Mouse (Mus musculus): ENCODE data around the gene Zswim4. TPM values are rescaled to one million over a fixed set of nuclear protein-coding genes. Genes with fewer than 3 reads are reported as not detected.

Gene Zswim4
- total RNA-seq, 2 experiments from 2014 or later = 36.4 to 56.0 TPM

GRCm38 (mm10) chr8:84233055-84233454 lies 3.8 kb downstream of the Zswim4 start:
- DNase-seq (ENCODE audit: low spot score in 2 of 2) = peak in 1 of 2 experiments; percentile 36

GRCm38 (mm10) chr8:84230735-84231134 lies 6.1 kb downstream of the Zswim4 start:
- no peak for DNase-seq (ENCODE audit: low spot score in 2 of 2)

- no peak for DNase-seq (ENCODE audit: low spot score in 2 of 2)
These were observed 13.4 kb downstream of the Zswim4 start for GRCm38 (mm10) chr8:84223322-84224029.

GRCm38 (mm10) chr8:84222566-84223165 lies 14.2 kb downstream of the Zswim4 start:
- DNase-seq (ENCODE audit: low spot score in 2 of 2) = no peak

- no peak for DNase-seq (ENCODE audit: low spot score in 2 of 2)
These were observed 16.8 kb downstream of the Zswim4 start for GRCm38 (mm10) chr8:84220105-84220504.

- DNase-seq (ENCODE audit: low spot score in 2 of 2) = no peak
These were observed 18.7 kb downstream of the Zswim4 start for GRCm38 (mm10) chr8:84218143-84218542.

- no peak for DNase-seq (ENCODE audit: low spot score in 2 of 2)
These were observed 19.6 kb downstream of the Zswim4 start for GRCm38 (mm10) chr8:84217206-84217605.

- DNase-seq (ENCODE audit: low spot score in 2 of 2) = no peak
These were observed 23.6 kb downstream of the Zswim4 start for GRCm38 (mm10) chr8:84213277-84213676.

GRCm38 (mm10) chr8:84211881-84212563 lies 24.8 kb downstream of the Zswim4 start:
- no peak for DNase-seq (ENCODE audit: low spot score in 2 of 2)

GRCm38 (mm10) chr8:84211202-84211601 lies 25.7 kb downstream of the Zswim4 start:
- DNase-seq (ENCODE audit: low spot score in 2 of 2) = peak in 1 of 2 experiments; percentile 26

- DNase-seq (ENCODE audit: low spot score in 2 of 2) = peak; percentile 82 to 83
These were observed 26.6 kb downstream of the Zswim4 start for GRCm38 (mm10) chr8:84210167-84210791.

GRCm38 (mm10) chr8:84208381-84209380 lies 28.2 kb downstream of the Zswim4 start:
- no peak for DNase-seq (ENCODE audit: low spot score in 2 of 2)

- DNase-seq (ENCODE audit: low spot score in 2 of 2) = peak in 1 of 2 experiments; percentile 39
These were observed 29.0 kb downstream of the Zswim4 start for GRCm38 (mm10) chr8:84207811-84208210.

GRCm38 (mm10) chr8:84206666-84207065 lies 30.2 kb downstream of the Zswim4 start:
- DNase-seq (ENCODE audit: low spot score in 2 of 2) = no peak

GRCm38 (mm10) chr8:84205073-84205472 lies 31.8 kb downstream of the Zswim4 start:
- no peak for DNase-seq (ENCODE audit: low spot score in 2 of 2)

- peak; percentile 68 to 70 for DNase-seq (ENCODE audit: low spot score in 2 of 2)
These were observed 32.7 kb downstream of the Zswim4 start for GRCm38 (mm10) chr8:84203975-84204772.

GRCm38 (mm10) chr8:84202938-84203917 lies 33.6 kb downstream of the Zswim4 start:
- DNase-seq (ENCODE audit: low spot score in 2 of 2) = peak; percentile 85 to 88

- DNase-seq (ENCODE audit: low spot score in 2 of 2) = peak; percentile 76 to 77
These were observed 34.4 kb downstream of the Zswim4 start for GRCm38 (mm10) chr8:84202466-84202865.

Measured in adrenal gland, adult 18-20 months (tissue).